Mouse (Mus musculus) limb, embryonic 11.5 days (tissue): Measurements from ENCODE around the gene Plxna1. TPM values are rescaled to one million over a fixed set of nuclear protein-coding genes. Genes with fewer than 3 reads are reported as not detected.
A peak's percentile ranks its signal among the peaks of the same experiment; 100 is the strongest.

Experiments used
- ATAC-seq: fragments of 200-750 bp; cut with Nextera tagmentation; 2 replicates; pipeline ENCODE4 v1.8.0; 2017; ENCODE audit warnings: low read depth; ENCODE audit not compliant: insufficient number of reproducible peaks, low FRiP score, low TSS enrichment
- DNase-seq: peaks from one replicate; pipeline ENCODE4 v3.0.0-alpha.2; 2015; ENCODE audit warnings: low spot score
- H3K27ac ChIP-seq: fragments of 300-500 bp; sonication (generic); replicated peaks from 2 replicates; pipeline ENCODE4 v1.5.1; 2014; ENCODE audit warnings: low read depth, mild to moderate bottlenecking, low read length
- H3K27me3 ChIP-seq: fragments of 300-500 bp; sonication (generic); 2 replicates; pipeline ENCODE4 v1.6.1; 2014; ENCODE audit warnings: mild to moderate bottlenecking, low read length, mixed read lengths; ENCODE audit not compliant: control insufficient read depth, insufficient read depth
- H3K36me3 ChIP-seq: fragments of 300-500 bp; sonication (generic); 2 replicates; pipeline ENCODE4 v1.6.1; 2014; ENCODE audit warnings: mild to moderate bottlenecking, low read length, moderate library complexity, mixed read lengths; ENCODE audit not compliant: control insufficient read depth, insufficient read depth
- H3K4me1 ChIP-seq: fragments of 300-500 bp; sonication (generic); 2 replicates; pipeline ENCODE4 v1.6.1; 2014; ENCODE audit warnings: low read length, mixed read lengths; ENCODE audit not compliant: control insufficient read depth, insufficient read depth
- H3K4me2 ChIP-seq: fragments of 300-500 bp; sonication (generic); 2 replicates; pipeline ENCODE4 v1.6.1; 2014; ENCODE audit warnings: low read depth, mild to moderate bottlenecking, moderate library complexity; ENCODE audit not compliant: severe bottlenecking
- H3K4me3 ChIP-seq: fragments of 300-500 bp; sonication (generic); 2 replicates; pipeline ENCODE4 v1.5.1; 2014; ENCODE audit warnings: low read depth, low read length
- H3K9ac ChIP-seq: fragments of 300-500 bp; sonication (generic); 2 replicates; pipeline ENCODE4 v1.6.1; 2014; ENCODE audit warnings: mild to moderate bottlenecking, low read length
- H3K9me3 ChIP-seq: fragments of 300-500 bp; sonication (generic); 2 replicates; pipeline ENCODE4 v1.6.1; 2016; ENCODE audit warnings: low read length; ENCODE audit not compliant: control insufficient read depth
- WGBS: fragments of 180-500 bp; shearing (Covaris S2); extraction: QIAGEN DNeasy Blood & Tissue Kit; methylation state at CpG from one replicate; pipeline ENCODE4 v1.1.7; 2014; 5-methylcytosine and 5-hydroxymethylcytosine counted together
- polyA plus RNA-seq: library from polyadenylated mRNA; unstranded; fragments of >200 nt; fragmentation: Nextera tagmentation; extraction: Ambion mirVana; gene quantifications from 2 replicates; pipeline ENCODE4 v1.2.1, GENCODE M21; 2014

The Plxna1 gene
- polyA plus RNA-seq, 1 experiment from 2014 or later = 21.0 TPM

DNA sequence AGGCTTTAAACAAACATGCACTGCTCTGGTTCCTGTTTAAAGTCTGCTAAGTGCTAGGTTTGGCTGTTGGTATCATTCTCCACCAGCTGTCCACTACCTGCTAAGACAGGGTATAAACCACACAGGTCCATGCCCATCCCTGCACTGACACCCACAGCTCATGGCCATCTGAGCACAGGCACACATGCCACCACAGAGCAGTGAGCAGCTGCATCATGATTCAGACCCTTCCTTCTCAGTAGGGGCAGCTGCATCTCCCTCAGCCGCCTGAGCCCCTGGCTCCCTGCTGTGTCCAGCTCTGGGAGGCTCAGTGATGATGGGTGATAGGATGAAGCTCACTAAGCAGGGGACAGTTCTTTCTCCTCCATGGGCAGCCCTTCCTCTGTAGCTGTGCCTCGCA lies 15.8 kb upstream of the Plxna1 start:
- no peak overlapping the region for H3K27ac ChIP-seq
- no peaks in the 10 kb centered on the region for H3K4me1 ChIP-seq
- DNase-seq = no peak
- H3K36me3 ChIP-seq = no peaks in the 10 kb centered on the region
- H3K4me2 ChIP-seq = no peak overlapping the region
- WGBS = 68% methylated on average over 2 of the region's 2 CpGs
- H3K9ac ChIP-seq = no peak overlapping the region
- H3K27me3 ChIP-seq = no peaks in the 10 kb centered on the region
- no peaks in the 10 kb centered on the region for H3K9me3 ChIP-seq
- no peak overlapping the region for H3K4me3 ChIP-seq
- ATAC-seq = no peak

DNA sequence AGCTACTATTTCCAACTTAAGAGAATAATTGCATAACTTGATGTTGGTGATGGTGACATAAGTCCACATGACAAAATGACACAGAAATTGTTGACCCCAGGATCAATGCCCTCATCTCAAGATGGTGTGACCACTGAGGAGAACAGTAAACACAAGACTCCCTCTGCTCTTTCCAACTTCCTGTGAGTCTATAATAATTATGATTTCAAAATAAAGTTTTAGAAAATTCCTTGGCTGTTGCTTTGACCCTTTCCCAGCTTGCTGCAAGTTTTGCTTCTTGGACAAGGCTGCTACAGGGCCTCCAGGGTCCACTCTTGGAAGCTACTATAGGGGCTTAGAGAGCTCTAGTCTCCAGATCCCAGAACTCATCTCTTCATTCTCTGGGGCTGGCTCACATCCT lies 6.4 kb upstream of the Plxna1 start:
- Histone ChIP-seq H3K27ac (no peak overlapping the region), H3K4me2 (no peak overlapping the region), H3K9ac (no peak overlapping the region), H3K4me1 (no peaks in the 10 kb centered on the region), H3K4me3 (no peak overlapping the region), H3K9me3 (no peaks in the 10 kb centered on the region), H3K36me3 (no peaks in the 10 kb centered on the region), H3K27me3 (no peaks in the 10 kb centered on the region)
- ATAC-seq (no peak), DNase-seq (no peak)

DNA sequence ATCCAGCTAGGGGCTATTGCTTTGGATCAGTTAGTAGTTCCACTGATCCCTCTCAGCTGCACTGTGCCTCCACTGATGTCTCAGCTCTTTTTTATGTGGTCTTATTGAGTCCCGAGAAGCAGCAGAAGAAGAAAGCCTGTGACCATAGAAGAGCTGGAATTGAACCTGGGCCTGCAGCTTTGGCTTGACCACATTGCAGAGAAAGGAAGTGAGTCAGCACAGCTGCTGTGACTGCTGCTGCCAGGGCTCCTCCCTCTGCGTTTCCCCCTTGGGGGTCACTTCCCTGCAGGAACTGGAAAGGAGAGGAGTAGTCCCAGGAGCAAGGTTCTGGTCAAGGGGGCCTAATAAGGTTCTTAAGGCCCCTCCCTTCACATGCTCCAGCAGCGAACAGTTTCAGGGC lies 1.9 kb upstream of the Plxna1 start:
- no peak overlapping the region for H3K9ac ChIP-seq
- DNase-seq (no peak), ATAC-seq (no peak)
- no peaks in the 10 kb centered on the region for H3K9me3 ChIP-seq
- H3K4me3 ChIP-seq = no peak overlapping the region
- no peaks in the 10 kb centered on the region for H3K27me3 ChIP-seq
- no peak overlapping the region for H3K4me2 ChIP-seq
- no peak overlapping the region for H3K27ac ChIP-seq
- H3K36me3 ChIP-seq = no peaks in the 10 kb centered on the region
- peaks cover 20% of the 10 kb centered on the region for H3K4me1 ChIP-seq
- 75% methylated on average over 3 of the region's 3 CpGs for WGBS

DNA sequence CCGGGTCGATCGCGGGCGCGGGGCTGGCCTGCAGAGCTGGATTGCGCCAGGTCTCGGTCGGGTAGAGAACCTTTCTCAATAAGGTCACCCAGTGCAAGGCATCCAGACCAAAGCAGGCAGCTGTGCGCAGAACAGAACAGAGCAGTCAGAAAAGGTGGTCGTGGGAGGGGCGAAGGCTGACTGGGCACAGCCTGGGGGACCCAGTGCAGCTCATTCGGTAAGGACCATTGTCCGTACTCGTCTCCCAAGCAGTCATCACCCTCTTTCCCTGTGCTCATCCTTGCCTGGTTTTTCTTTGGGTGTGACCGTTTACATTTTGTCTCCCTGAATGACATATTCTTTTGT lies 659 bp upstream of the Plxna1 start:
- DNase-seq (no peak), ATAC-seq (peak; percentile 32)
- peak overlapping the region; percentile 82 for H3K4me2 ChIP-seq
- no peak overlapping the region for H3K27ac ChIP-seq
- WGBS = 8% methylated on average over 16 of the region's 16 CpGs
- H3K27me3 ChIP-seq = no peaks in the 10 kb centered on the region
- H3K4me3 ChIP-seq = peak overlapping the region; percentile 93
- no peaks in the 10 kb centered on the region for H3K36me3 ChIP-seq
- H3K9me3 ChIP-seq = no peaks in the 10 kb centered on the region
- H3K9ac ChIP-seq = peak overlapping the region; percentile 96
- H3K4me1 ChIP-seq = peaks cover 20% of the 10 kb centered on the region

DNA sequence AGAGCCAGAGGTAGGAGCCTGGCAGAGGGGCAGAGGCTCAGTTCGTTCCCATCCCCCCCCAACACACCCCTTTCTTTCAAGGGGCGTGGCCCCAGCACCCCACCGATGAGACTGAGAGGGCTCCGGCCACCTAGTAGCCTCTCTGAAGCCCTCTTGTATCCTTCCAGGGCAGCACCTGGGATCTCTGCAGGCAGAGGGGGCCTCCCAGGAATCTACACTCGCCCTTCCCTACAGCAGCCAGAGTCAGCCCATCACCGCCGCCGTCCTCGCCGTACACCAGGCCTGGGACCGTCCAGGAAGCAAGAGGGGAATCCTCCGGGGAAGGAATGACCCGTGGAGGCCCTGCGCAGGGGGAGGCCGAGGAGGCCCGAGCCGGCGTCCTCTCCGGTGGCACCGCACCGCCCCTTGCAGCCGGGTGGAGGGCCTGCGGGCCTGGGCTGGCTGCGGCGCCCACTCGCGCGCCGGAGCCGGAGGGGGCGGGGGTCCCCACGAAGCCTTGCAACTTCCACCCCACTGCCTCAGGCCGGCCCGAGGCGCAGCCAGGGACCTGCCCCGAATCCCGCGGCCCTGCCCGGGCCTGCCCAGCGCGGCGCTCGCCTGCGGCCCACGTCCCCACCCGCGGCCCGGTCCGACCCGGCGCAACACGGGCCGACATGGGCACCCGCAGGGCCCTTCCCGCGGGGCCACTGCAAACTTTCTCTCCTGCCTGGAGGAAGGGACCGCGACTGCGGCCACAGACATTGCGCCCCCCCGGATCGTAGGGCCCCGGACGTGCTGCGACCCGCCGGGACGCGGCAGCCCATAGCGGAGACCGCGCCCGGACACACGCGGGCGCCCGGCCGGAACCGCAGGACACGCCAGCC lies 771 bp downstream of the Plxna1 start:
- H3K4me2 ChIP-seq = peak overlapping the region; percentile 84

DNA sequence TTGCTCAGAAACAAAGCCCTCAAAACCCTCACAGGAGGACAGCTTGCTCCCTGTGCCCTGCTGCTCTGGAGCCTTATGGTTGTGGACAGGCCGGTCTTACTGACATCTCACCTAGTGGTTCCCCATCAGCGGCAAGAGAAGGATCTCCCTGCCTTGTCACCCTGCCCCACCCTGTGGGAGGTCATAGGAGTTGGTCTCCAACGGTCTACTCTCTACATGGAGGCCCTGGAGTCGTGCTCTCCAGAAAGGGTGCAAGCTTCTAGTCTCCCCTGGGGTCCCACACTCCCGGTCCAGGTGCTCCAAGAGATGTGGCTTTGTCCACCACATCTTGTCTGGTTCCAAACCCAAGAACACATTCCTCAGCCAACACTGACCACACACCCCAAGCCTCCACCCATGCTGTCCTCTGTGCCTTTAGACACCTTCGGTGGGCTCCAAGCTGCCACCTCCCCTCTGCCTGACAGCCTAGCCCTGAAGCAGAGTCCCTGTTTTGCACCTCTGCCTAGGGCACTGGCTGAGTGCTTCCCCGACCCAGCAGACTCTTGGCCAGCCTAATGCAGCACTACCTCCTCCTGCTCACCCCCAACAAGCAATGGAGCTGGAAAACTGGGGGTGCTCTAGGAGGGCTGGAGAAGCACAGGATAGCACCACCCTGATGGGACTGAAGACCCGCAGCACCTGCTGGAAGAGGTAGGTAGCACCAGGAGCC lies 1.6 kb downstream of the Plxna1 start:
- Histone ChIP-seq H3K4me1 (peaks cover 20% of the 10 kb centered on the region), H3K4me2 (peak overlapping the region; percentile 84), H3K9ac (peak overlapping the region; percentile 96), H3K9me3 (no peaks in the 10 kb centered on the region), H3K27ac (no peak overlapping the region), H3K36me3 (peaks cover 6% of the 10 kb centered on the region), H3K4me3 (peak overlapping the region; percentile 93), H3K27me3 (no peaks in the 10 kb centered on the region)
- ATAC-seq (no peak), DNase-seq (no peak)
- 51% methylated on average over 8 of the region's 8 CpGs for WGBS

More for the DNA sequence above, 771 bp downstream of the Plxna1 start:
- Histone ChIP-seq H3K9me3 (no peaks in the 10 kb centered on the region), H3K27ac (peak overlapping the region; percentile 47), H3K27me3 (no peaks in the 10 kb centered on the region), H3K4me3 (peak overlapping the region; percentile 93), H3K9ac (peak overlapping the region; percentile 96), H3K4me1 (peaks cover 20% of the 10 kb centered on the region), H3K36me3 (peaks cover 5% of the 10 kb centered on the region)
- DNase-seq (peak; percentile 58), ATAC-seq (peak; percentile 14; the same call in 1 of the 2 replicates)
- whole genome bisulfite sequencing = under 1% methylated on average over 52 of the region's 80 CpGs

DNA sequence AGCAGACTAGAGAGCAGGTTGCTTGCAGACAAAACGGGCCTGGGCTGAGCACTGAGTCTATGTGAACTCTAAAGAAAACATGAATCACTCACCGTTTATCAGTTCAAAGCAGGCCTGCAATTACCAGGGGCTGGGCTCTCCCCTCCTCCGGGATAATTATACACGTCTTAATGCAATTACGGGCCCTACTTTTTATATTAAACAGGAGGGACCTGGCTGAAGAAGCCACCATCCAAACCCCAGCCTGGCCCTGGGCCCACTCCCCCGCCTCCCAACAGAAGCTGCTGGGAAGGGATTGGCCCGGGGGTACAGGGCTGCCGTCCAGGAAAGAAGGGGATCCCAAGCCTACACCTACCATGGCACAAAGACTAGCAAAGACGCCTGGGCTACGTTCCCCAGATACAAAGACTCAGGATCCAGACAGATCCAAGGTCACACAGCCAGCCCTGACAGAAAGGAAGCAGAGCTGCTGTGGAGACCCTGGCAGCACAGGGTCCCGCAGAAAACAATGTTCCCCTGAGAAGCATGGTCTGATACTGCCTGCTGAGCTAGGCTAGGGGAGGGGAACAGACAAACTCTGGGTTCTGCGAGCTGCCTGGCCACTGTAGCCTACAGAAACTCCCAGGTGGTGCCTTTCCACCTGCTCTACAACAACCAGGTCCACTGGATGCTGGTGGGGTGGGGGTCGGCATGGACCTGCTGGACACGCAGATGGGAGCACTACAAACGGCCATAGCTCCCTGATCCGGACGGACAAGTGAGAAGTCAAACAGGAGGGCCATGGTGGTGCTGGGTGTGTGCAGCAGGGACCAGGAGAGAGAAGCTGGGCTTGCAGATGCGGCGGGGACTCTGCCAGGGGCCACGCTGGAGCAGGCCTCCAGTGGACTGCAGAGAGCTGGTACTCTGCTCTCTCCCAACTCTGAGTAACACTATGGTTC lies 2.4 kb downstream of the Plxna1 start:
- Histone ChIP-seq H3K4me1 (peaks cover 20% of the 10 kb centered on the region), H3K27ac (no peak overlapping the region), H3K36me3 (peaks cover 6% of the 10 kb centered on the region), H3K4me2 (peak overlapping the region; percentile 84), H3K9me3 (no peaks in the 10 kb centered on the region), H3K27me3 (no peaks in the 10 kb centered on the region), H3K9ac (no peak overlapping the region; the same call in 1 of the 2 replicates), H3K4me3 (peak overlapping the region; percentile 93; the same call in 1 of the 2 replicates)
- 56% methylated on average over 20 of the region's 20 CpGs for WGBS
- DNase-seq (no peak), ATAC-seq (no peak)

DNA sequence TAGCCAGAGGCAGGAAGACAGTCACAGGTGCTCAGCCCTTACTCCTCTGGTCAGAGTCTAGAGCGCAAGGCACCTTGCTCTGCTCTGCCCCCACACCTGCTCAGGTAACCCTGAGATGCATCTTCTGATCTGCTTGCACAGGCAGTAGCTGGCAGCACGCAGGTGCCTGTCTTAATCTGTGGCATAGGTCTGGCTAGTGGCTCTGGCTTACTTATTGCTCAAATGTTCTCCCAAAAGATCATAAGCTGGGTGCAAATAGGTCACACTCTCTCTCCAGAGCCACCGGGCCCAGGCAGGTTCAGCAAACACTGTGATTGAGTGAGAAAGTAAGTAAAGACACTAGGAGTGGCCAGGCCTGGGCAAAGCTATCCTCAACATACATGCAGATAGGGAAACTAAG lies 3.2 kb downstream of the Plxna1 start:
- H3K27ac ChIP-seq = no peak overlapping the region
- H3K9me3 ChIP-seq = no peaks in the 10 kb centered on the region
- no peak for DNase-seq

More for the DNA sequence above, 3.2 kb downstream of the Plxna1 start:
- WGBS = 87% methylated on average over 3 of the region's 3 CpGs
- Histone ChIP-seq H3K4me2 (no peak overlapping the region), H3K4me1 (peaks cover 20% of the 10 kb centered on the region), H3K9ac (no peak overlapping the region), H3K4me3 (no peak overlapping the region), H3K36me3 (peaks cover 6% of the 10 kb centered on the region), H3K27me3 (no peaks in the 10 kb centered on the region)
- ATAC-seq = no peak
